Mouse (Mus musculus) heart, embryonic 10.5 days (tissue): ENCODE measurements around the gene Gna13. TPM values are rescaled to one million over a fixed set of nuclear protein-coding genes. Genes with fewer than 3 reads are reported as not detected.

Experiments
- DNase-seq: peaks from one replicate; pipeline ENCODE4 v3.0.0-alpha.2; 2017; ENCODE audit warnings: low spot score
- H3K27ac ChIP-seq: fragments of 300-500 bp; sonication (generic); 2 replicates; pipeline ENCODE4 v1.5.1; 2016; ENCODE audit warnings: mild to moderate bottlenecking
- H3K27me3 ChIP-seq: fragments of 300-500 bp; sonication (generic); 2 replicates; pipeline ENCODE4 v1.6.1; 2016; ENCODE audit warnings: mild to moderate bottlenecking; ENCODE audit not compliant: poor library complexity, insufficient read depth, severe bottlenecking
- H3K36me3 ChIP-seq: fragments of 300-500 bp; sonication (generic); 2 replicates; pipeline ENCODE4 v1.6.1; 2016; ENCODE audit warnings: mild to moderate bottlenecking, moderate library complexity
- H3K4me1 ChIP-seq: fragments of 300-500 bp; sonication (generic); 2 replicates; pipeline ENCODE4 v1.6.1; 2016; ENCODE audit warnings: mild to moderate bottlenecking
- H3K4me3 ChIP-seq: fragments of 300-500 bp; sonication (generic); 2 replicates; pipeline ENCODE4 v1.5.1; 2016; ENCODE audit warnings: mild to moderate bottlenecking, moderate library complexity
- H3K9me3 ChIP-seq: fragments of 300-500 bp; sonication (generic); 2 replicates; pipeline ENCODE4 v1.6.1; 2016; ENCODE audit warnings: mild to moderate bottlenecking, moderate library complexity
- WGBS: fragments of 180-500 bp; shearing (Covaris S2); methylation state at CpG from one replicate; pipeline ENCODE4 v1.1.7; 2016; 5-methylcytosine and 5-hydroxymethylcytosine counted together
- polyA plus RNA-seq: library from polyadenylated mRNA; unstranded; fragments of >200 nt; fragmentation: Nextera tagmentation; extraction: Ambion mirVana; gene quantifications from 2 replicates; pipeline ENCODE4 v1.2.1, GENCODE M21; 2016

Gna13 gene
- polyA plus RNA-seq, 1 experiment from 2014 or later = 20.5 TPM

DNA sequence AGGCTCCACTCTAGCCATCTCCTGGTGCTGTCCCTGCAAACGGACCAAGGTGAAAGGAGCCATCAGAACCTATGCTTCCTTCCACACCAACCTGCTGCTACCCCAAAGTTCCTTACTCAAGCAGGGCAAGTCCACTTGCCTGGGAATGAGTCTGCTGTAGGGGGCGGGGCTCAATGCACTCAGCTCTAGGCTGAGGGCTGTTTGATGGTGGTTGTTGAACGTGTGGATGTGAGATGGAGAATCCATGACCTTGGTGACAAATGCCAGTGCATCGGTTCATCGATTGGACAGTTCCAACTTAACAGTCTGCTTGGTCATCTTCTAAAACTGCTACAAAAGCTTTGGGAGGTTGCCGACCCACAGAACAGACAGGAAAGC, 8.4 kb upstream of the Gna13 start:
- 76% methylated on average over 6 of the region's 6 CpGs for WGBS
- no peaks in the 10 kb centered on the region for H3K36me3 ChIP-seq
- H3K27me3 ChIP-seq = no peaks in the 10 kb centered on the region
- peaks cover 29% of the 10 kb centered on the region for H3K4me1 ChIP-seq
- H3K9me3 ChIP-seq = no peaks in the 10 kb centered on the region
- no peak overlapping the region for H3K4me3 ChIP-seq
- no peak overlapping the region for H3K27ac ChIP-seq
- DNase-seq = no peak

DNA sequence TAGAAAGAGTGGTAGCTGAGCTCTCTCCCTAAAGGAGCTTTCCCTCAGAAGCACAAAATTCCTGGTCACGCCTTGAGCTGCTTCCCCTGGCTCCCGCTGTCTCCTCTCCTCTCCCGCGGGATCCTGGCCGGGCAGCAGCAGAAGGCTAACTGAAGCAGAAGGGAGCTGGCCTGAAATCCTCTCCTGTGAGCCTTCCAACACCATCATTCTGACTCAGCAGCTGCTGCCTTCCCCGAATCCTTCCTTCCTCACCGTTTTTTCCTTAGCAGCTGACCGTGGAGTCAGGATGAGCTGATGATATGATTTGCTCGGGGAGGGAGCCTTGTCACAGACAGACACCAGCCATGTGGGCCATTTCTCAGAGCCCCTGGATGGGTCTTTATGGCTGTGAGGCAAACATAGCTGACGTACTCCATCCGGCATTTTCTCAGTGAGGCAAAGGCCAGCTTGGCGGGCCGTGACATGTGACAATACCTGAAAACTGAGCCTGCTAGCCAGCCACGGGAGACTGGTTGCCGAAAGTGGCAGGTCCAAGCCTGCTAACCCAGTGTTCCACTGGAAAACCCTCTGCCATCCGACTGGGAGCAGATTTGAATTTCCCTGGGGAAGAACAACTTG, 6.8 kb upstream of the Gna13 start:
- Histone ChIP-seq H3K9me3 (no peaks in the 10 kb centered on the region), H3K4me3 (no peak overlapping the region), H3K36me3 (no peaks in the 10 kb centered on the region), H3K4me1 (peaks cover 30% of the 10 kb centered on the region), H3K27me3 (no peaks in the 10 kb centered on the region; the same call in 1 of the 2 replicates), H3K27ac (0 out of 2 replicates have a peak overlapping the region, but pooled peaks have one; percentile 36)
- DNase-seq = no peak
- 56% methylated on average over 16 of the region's 16 CpGs for WGBS

DNA sequence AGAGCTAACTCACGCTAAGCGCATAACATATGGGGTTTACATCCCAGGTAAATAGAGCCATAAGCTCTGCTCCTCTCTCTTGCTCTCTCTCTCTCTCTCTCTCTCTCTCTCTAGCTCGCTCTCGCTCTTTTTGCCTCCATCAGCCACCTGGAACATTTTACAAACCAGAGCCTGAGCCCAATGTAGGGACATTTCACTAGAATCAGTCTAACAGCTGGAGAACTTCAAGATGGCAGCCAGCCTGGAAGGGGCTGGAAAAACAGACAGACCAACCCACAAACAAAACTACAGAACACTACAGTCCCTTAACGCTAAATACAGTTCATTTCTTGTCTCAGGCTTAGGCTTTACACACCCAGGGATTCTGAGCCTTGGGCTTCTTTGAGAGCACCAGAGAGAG, 5.5 kb upstream of the Gna13 start:
- WGBS = 81% methylated on average over 5 of the region's 5 CpGs
- Histone ChIP-seq H3K27ac (no peak overlapping the region), H3K4me1 (peaks cover 41% of the 10 kb centered on the region), H3K27me3 (no peaks in the 10 kb centered on the region; the same call in 1 of the 2 replicates), H3K9me3 (no peaks in the 10 kb centered on the region), H3K4me3 (no peak overlapping the region), H3K36me3 (no peaks in the 10 kb centered on the region)
- no peak for DNase-seq

DNA sequence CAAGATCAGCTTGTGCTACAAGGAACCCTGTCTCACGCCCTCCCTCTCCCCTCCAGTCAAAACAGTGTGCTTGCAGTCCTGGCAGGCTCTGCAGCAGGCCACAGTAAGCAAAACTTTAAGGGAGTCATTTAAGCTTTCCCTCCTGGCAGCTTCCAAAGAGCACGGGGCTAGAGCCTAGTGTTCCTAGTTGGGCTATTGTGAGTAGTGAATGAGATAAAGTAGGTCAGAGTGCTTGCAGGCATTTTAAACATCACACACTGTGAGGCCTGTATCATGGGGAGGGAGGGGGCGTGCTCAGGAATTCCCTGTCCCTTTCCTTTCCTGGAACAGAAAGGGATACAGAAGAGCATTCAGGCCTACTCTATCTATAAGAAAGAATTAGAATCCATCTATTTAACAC, 4.1 kb upstream of the Gna13 start:
- no peak for DNase-seq
- H3K4me3 ChIP-seq = no peak overlapping the region
- H3K27me3 ChIP-seq = no peaks in the 10 kb centered on the region; the same call in 1 of the 2 replicates
- H3K4me1 ChIP-seq = peaks cover 41% of the 10 kb centered on the region
- no peaks in the 10 kb centered on the region for H3K36me3 ChIP-seq
- H3K27ac ChIP-seq = peak overlapping the region; percentile 53
- 28% methylated on average over 3 of the region's 3 CpGs for WGBS
- no peaks in the 10 kb centered on the region for H3K9me3 ChIP-seq

DNA sequence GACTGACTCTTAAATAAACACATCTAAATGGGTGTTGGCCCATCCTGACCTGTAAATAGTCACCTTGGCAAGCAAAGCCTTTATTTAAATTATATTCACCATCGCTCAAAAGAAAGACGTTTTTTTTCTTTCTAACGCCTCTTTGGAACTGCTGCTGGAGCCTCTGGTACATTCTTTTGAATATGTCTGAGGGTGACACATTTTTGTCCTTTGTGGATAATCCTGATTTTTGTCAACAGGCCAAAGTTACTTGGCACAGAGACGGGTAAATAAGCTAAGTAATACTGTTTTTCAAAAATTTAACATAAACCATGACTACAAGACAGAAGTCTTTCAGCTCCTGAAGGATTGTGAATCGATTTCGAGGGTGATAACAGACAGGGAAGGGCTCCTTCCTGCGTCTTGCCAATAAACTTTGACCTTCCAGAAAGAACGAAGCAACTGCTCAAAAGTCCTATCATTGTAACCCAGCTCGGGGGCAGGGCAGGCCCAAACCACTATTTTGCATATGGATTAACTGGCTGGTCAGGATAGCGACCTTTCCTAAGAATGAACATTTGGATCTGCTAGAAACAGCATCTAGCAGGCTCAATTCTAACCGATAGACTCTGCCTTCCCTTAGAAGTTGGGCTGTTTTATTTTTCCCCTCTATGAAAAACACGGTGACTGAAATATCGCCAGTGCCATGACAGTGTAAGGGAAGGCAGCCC, 3.4 kb upstream of the Gna13 start:
- no peak overlapping the region for H3K27ac ChIP-seq
- 50% methylated on average over 13 of the region's 13 CpGs for WGBS
- H3K4me3 ChIP-seq = no peak overlapping the region
- no peaks in the 10 kb centered on the region for H3K9me3 ChIP-seq
- no peaks in the 10 kb centered on the region for H3K36me3 ChIP-seq
- DNase-seq = no peak
- H3K4me1 ChIP-seq = peaks cover 39% of the 10 kb centered on the region
- no peaks in the 10 kb centered on the region; the same call in 1 of the 2 replicates for H3K27me3 ChIP-seq

DNA sequence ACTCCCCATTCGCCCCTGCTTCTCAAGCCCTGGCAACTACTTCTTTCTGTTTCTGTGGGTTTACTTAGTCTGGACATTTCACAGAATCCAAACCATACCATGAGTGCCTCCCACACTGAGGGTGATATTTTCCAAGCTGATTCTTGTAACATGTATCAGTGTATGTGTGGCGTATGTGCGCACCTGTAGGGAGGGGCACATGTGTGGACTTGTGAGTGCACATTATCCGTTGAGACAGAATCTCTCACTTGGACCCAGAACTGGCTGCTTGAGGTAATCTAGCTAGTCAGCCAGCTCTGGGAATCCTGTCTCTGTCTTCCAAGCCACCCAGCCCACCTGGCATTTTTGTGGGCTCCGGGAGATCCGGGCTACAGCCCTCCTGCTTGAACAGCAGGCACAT, 2.5 kb upstream of the Gna13 start:
- H3K4me1 ChIP-seq = peaks cover 48% of the 10 kb centered on the region
- 86% methylated on average over 6 of the region's 6 CpGs for WGBS
- H3K9me3 ChIP-seq = no peaks in the 10 kb centered on the region
- H3K36me3 ChIP-seq = 0 out of 2 replicates have a peak, but pooled peaks cover 2% of the 10 kb centered on the region
- H3K27me3 ChIP-seq = no peaks in the 10 kb centered on the region; the same call in 1 of the 2 replicates
- no peak for DNase-seq
- no peak overlapping the region for H3K27ac ChIP-seq
- no peak overlapping the region for H3K4me3 ChIP-seq

DNA sequence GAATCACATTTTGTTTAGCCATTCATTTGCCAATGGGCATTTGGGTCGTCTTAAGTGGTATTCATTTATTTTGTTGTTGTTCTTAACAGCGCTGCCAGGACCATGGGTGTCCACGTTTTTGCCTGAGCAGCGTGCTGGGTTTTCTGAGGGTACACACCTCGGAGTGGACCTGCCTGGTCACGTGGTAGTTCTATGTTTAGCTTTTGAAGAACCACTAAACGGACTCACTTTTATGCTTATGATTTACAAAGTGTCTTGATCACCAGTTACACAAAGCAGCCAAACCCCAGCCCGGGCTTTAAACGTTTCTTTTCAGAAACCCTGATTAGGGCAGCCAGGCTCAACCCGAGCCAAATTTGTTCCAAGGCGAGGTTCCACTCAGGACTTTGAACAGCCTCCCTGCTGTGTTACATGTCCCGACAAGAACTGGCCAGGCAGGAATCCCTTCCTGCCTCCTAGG, 2.0 kb upstream of the Gna13 start:
- H3K36me3 ChIP-seq = peaks cover 7% of the 10 kb centered on the region
- H3K27me3 ChIP-seq = no peaks in the 10 kb centered on the region; the same call in 1 of the 2 replicates
- H3K4me3 ChIP-seq = no peak overlapping the region
- H3K4me1 ChIP-seq = peaks cover 53% of the 10 kb centered on the region
- no peak for DNase-seq
- no peak overlapping the region for H3K27ac ChIP-seq
- H3K9me3 ChIP-seq = no peaks in the 10 kb centered on the region
- WGBS = 78% methylated on average over 12 of the region's 12 CpGs

DNA sequence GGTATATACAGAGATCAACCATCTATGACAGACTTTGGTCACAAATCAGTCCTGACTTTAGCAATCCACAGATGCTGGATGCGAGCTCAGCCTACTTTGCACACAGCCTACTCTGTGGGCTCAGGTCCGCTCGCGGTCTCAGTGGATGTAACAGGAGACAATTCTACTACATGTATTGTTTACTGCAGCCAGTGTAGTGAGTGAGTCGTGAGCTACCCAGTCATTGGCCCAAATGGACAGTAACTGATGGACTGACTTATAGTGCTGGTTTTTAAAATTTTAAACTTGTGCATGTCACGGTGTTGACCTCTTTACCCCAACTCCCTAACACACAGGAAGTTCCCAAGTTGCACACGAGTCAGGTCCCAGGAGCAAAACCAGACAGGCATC, 1.4 kb upstream of the Gna13 start:
- Histone ChIP-seq H3K9me3 (no peaks in the 10 kb centered on the region), H3K4me1 (peaks cover 53% of the 10 kb centered on the region), H3K4me3 (peak overlapping the region; percentile 98), H3K27me3 (no peaks in the 10 kb centered on the region; the same call in 1 of the 2 replicates), H3K27ac (0 out of 2 replicates have a peak overlapping the region, but pooled peaks have one; percentile 97), H3K36me3 (peaks cover 12% of the 10 kb centered on the region)
- DNase-seq = no peak
- WGBS = 64% methylated on average over 7 of the region's 7 CpGs

DNA sequence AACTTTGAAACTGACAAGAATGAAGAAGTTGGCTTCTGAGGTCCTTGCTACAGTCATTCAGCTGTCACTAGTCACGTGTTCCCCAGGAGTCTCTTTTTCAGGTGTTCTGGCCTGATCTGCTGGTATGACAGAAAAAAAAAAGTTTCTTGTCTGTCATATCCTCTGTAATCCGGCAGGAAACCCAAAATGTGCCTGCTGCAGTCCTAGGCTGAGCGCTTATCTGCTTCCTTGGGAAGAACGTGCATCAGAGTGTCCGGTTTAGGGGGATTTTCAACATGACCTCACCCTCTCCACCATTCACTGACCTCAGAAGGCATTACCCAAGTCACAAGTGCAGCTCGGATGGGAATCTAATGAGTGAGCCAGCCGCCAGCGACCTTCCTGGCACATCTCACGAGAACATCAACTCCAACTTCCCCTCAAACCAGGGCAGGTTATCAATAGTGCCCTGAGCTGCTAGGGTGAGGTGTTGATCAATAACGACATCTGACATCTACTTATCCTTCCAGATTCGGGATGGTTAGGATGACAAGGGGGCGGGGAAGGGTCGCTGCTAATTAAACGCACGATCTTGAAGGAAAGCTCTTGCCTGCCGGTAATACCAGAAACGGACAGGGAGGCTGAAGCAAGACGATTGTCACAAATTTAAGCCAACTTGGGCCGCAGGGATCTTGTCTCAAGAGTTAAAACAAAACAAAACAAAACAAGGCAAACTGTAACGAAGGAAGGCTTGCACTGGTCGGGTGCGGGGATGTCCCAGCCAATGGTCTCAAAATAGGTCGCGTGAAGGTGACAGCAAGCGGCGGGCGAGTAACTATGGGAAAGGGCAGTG, 784 bp upstream of the Gna13 start:
- 4% methylated on average over 27 of the region's 27 CpGs for WGBS
- H3K36me3 ChIP-seq = peaks cover 16% of the 10 kb centered on the region
- peak overlapping the region; percentile 97 for H3K27ac ChIP-seq
- peak; percentile 82 for DNase-seq
- H3K9me3 ChIP-seq = no peaks in the 10 kb centered on the region
- H3K27me3 ChIP-seq = no peaks in the 10 kb centered on the region; the same call in 1 of the 2 replicates
- H3K4me1 ChIP-seq = peaks cover 57% of the 10 kb centered on the region
- peak overlapping the region; percentile 98 for H3K4me3 ChIP-seq

DNA sequence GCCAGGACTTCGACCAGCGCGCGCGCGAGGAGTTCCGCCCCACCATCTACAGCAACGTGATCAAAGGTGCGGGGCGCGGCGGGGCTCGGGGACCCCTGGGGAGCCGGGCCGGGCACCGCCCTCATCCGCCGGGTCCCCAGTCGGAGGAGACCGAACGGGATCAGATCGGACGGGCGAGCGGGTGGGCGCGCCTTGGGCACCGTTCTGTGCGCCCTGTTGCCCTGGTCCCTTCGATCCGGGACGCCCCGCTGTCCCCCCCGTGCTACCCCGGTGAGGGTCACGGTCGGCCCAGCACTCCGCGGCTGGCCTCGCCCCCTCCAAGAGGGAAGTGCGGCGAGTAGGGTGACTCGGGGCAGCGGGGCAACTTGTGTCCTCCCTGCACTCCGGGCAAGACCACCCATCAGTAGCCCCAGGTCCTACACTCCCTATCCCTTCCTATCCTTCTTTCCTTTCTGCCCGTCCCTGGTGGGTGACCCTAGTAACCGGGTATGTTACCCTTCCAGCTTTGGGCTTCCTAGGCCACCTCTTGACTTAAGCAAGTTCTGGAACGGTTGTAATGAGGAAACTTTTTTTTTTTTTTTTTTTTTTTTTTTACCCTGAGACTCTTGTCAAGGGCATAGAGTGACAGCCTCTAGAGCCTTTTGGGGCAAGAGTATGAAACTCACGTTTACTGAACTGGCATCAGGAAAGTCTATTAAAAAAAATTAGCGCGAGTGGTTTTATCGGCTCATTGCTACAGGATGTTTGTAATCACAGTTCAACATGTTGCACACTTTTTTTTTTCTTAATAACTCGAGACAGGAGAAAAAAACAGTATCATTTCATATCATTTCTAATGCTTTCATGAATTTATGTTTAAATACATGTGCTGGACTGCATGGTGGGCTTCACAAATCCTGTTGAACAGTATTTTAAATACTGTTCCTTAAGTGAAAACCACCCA, 831 bp downstream of the Gna13 start:
- WGBS = 2% methylated on average over 53 of the region's 53 CpGs
- no peaks in the 10 kb centered on the region; the same call in 1 of the 2 replicates for H3K27me3 ChIP-seq
- no peaks in the 10 kb centered on the region for H3K9me3 ChIP-seq
- H3K4me1 ChIP-seq = peaks cover 67% of the 10 kb centered on the region
- peak; percentile 85 for DNase-seq
- peaks cover 29% of the 10 kb centered on the region for H3K36me3 ChIP-seq
- peak overlapping the region; percentile 97 for H3K27ac ChIP-seq
- peak overlapping the region; percentile 98 for H3K4me3 ChIP-seq

DNA sequence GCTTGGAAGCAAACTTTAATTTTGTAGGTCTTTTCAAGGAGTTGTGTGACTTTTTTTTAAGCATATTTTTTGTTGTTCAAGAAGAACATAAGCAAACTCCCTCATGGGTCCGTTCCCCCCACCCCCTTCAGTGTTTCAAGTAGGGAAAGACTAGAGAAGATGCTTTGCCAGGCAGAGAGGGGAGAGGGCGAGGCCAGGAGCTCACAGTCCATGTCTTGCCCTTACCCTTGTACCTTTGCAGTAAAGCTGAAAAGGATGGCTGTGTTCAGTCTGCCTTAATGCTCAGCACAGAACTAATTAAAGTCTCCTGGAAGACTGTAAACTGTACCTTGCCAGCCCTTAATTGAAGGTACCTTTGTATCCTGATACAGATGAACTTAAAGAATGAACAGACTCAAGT, 1.7 kb downstream of the Gna13 start:
- DNase-seq = no peak
- H3K27ac ChIP-seq = no peak overlapping the region
- H3K27me3 ChIP-seq = no peaks in the 10 kb centered on the region; the same call in 1 of the 2 replicates
- peaks cover 35% of the 10 kb centered on the region for H3K36me3 ChIP-seq
- peaks cover 65% of the 10 kb centered on the region for H3K4me1 ChIP-seq
- no peaks in the 10 kb centered on the region for H3K9me3 ChIP-seq
- H3K4me3 ChIP-seq = peak overlapping the region; percentile 98
- WGBS = 61% methylated on average over 2 of the region's 2 CpGs

DNA sequence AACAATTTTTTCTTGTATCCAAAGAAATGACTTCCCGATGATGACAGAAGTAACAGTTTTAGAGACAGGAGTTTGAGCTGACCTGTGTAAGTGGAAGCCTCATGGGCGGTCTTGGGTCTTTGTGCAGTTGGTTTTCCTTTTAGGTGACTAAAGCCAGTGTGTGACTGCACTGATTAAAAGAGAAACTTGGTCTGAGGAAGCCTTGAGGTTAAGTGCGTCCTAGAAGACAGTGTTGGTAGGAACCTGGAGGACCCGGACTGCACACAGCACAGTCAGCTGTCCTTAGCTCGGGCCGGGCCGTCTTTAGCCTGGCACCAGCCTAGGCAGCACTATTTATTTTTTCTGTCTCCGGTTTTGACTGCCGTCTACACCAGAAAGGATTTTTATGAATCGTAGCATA, 2.2 kb downstream of the Gna13 start:
- Histone ChIP-seq H3K27ac (0 out of 2 replicates have a peak overlapping the region, but pooled peaks have one; percentile 3), H3K9me3 (no peaks in the 10 kb centered on the region), H3K36me3 (peaks cover 35% of the 10 kb centered on the region), H3K4me1 (peaks cover 68% of the 10 kb centered on the region), H3K4me3 (peak overlapping the region; percentile 98), H3K27me3 (no peaks in the 10 kb centered on the region; the same call in 1 of the 2 replicates)
- WGBS = 87% methylated on average over 10 of the region's 10 CpGs
- DNase-seq = no peak
